Mouse (Mus musculus) ES-E14 (cell line): ENCODE measurements at regions not wholly inside any gene's neighbourhood (a gene's known extent, or its start where the extent isn't known, plus 50 kb on each side); places are given as distances from the start of the nearest gene placed in this dataset.

ENCODE experiments used
- DNase-seq: peaks from one replicate; pipeline ENCODE4 v3.0.0-alpha.2; 2013; ENCODE audit warnings: low read depth, low spot score
- H3K27ac ChIP-seq: 2 replicates; pipeline ENCODE4 v1.5.1; 2012; ENCODE audit warnings: low read depth, mild to moderate bottlenecking, low read length, moderate library complexity, mixed read lengths; ENCODE audit not compliant: poor library complexity, insufficient read depth, severe bottlenecking
- H3K36me3 ChIP-seq: 2 replicates; pipeline ENCODE4 v1.6.1; 2012; ENCODE audit warnings: mild to moderate bottlenecking, low read length, moderate library complexity, mixed read lengths; ENCODE audit not compliant: control insufficient read depth, poor library complexity, insufficient read depth, severe bottlenecking
- H3K4me1 ChIP-seq, 2 experiments: fragments of 150-350 bp in 1 of 2; sonication (generic) in 1 of 2; 2 replicates each; pipeline ENCODE4 v1.6.1; 2012; ENCODE audit warnings: low read length in 2 of 2, mild to moderate bottlenecking in 1 of 2, mixed read lengths in 1 of 2; ENCODE audit not compliant: control insufficient read depth in 2 of 2, insufficient read depth in 2 of 2, poor library complexity in 1 of 2
- H3K4me3 ChIP-seq, 2 experiments: fragments of 150-350 bp in 1 of 2; sonication (generic) in 1 of 2; 2 replicates each; pipeline ENCODE4 v1.5.1; 2012; ENCODE audit warnings: low read length in 2 of 2, low read depth in 1 of 2, mild to moderate bottlenecking in 1 of 2, mixed read lengths in 1 of 2; ENCODE audit not compliant: insufficient read depth in 1 of 2, poor library complexity in 1 of 2, severe bottlenecking in 1 of 2
- H3K9ac ChIP-seq: 2 replicates; pipeline ENCODE4 v1.6.1; 2012; ENCODE audit warnings: low read depth, mild to moderate bottlenecking, low read length, mixed read lengths; ENCODE audit not compliant: poor library complexity, insufficient read depth, severe bottlenecking
- H3K9me3 ChIP-seq: fragments of 150-350 bp; sonication (generic); 2 replicates; pipeline ENCODE4 v1.6.1; 2012; ENCODE audit warnings: low read depth, mild to moderate bottlenecking, low read length; ENCODE audit not compliant: control insufficient read depth, insufficient read depth
- CHD2 ChIP-seq: IDR thresholded peaks from 2 replicates; pipeline ENCODE4 v1.6.1; 2014; ENCODE audit warnings: mild to moderate bottlenecking, low read depth, low read length, inconsistent platforms
- HCFC1 ChIP-seq: IDR thresholded peaks from 2 replicates; pipeline ENCODE4 v1.6.1; 2012; ENCODE audit warnings: low read length, inconsistent platforms, borderline replicate concordance; ENCODE audit not compliant: insufficient read depth
- MAFK ChIP-seq: IDR thresholded peaks from 2 replicates; pipeline ENCODE4 v1.6.1; 2014; ENCODE audit warnings: mild to moderate bottlenecking, low read depth, low read length, inconsistent platforms; ENCODE audit not compliant: insufficient read depth
- ZC3H11A ChIP-seq: IDR thresholded peaks from 2 replicates; pipeline ENCODE4 v1.6.1; 2012; ENCODE audit warnings: low read depth, mild to moderate bottlenecking, inconsistent platforms, low read length, borderline replicate concordance
- ZNF384 ChIP-seq: IDR thresholded peaks from 2 replicates; pipeline ENCODE4 v1.6.1; 2012; ENCODE audit warnings: low read depth, low read length, inconsistent platforms
- in situ Hi-C, 2 experiments: fragments of 600-800 bp; cut with MboI; formaldehyde crosslinking; loops; one replicate each; pipeline ENCODE4 v1.15.1; 2025; ENCODE audit warnings: low sequenced_read_pairs in 2 of 2, inconsistent platforms in 1 of 2; ENCODE audit not compliant: unreplicated experiment in 2 of 2

- no peak for DNase-seq
- H3K4me1 ChIP-seq: no peaks in the 10 kb centered on the region
- no peak overlapping the region for H3K9ac ChIP-seq
- no peaks in the 10 kb centered on the region for H3K36me3 ChIP-seq
- H3K4me3 ChIP-seq: no peak overlapping the region
- TF ChIP-seq CHD2: no peak
- no peak for TF ChIP-seq ZNF384
- TF ChIP-seq MAFK: no peak
- no peak for TF ChIP-seq HCFC1
- TF ChIP-seq ZC3H11A: no peak
- in situ Hi-C loops: no loop called here
- H3K9me3 ChIP-seq: no peaks in the 10 kb centered on the region
- no peak overlapping the region for H3K27ac ChIP-seq
Measured at GRCm38 (mm10) chr9:92771002-92771401, 229.0 kb downstream of the Plod2 start.

DNA sequence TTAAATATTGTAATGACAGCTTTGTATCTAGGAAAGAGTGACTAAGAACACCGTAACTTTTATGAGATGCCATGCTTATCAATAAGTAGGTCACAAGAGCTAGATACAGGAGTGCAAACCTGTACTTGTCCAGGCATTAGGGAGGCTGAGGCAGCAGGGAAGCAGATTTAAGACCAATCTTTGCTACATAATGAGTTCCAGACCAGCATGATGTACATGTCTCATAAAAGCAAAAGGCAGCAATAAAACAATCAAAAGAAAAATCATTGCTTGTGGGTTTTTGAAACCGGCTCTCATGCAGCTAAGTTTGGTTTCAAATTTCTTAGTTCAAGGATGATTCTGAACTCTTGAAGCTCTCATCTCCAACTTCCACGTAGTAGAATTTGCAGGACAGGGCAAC, 229.7 kb downstream of the Plod2 start:
- no peaks in the 10 kb centered on the region for H3K36me3 ChIP-seq
- in situ Hi-C loops: no loop called here
- no peak overlapping the region for H3K9ac ChIP-seq
- no peak for TF ChIP-seq ZC3H11A
- TF ChIP-seq ZNF384: no peak
- TF ChIP-seq CHD2: no peak
- no peak for TF ChIP-seq HCFC1
- TF ChIP-seq MAFK: no peak
- H3K9me3 ChIP-seq: no peaks in the 10 kb centered on the region
- no peak for DNase-seq
- no peaks in the 10 kb centered on the region for H3K4me1 ChIP-seq
- H3K4me3 ChIP-seq: no peak overlapping the region
- H3K27ac ChIP-seq: no peak overlapping the region

- Histone ChIP-seq H3K27ac (no peak overlapping the region), H3K9ac (no peak overlapping the region), H3K4me3 (no peak overlapping the region), H3K9me3 (no peaks in the 10 kb centered on the region), H3K36me3 (no peaks in the 10 kb centered on the region), H3K4me1 (no peaks in the 10 kb centered on the region)
- TF ChIP-seq MAFK (no peak), ZNF384 (no peak), CHD2 (no peak), HCFC1 (no peak), ZC3H11A (no peak)
- in situ Hi-C loops: no loop called here
- no peak for DNase-seq
Measured at GRCm38 (mm10) chr9:92782922-92783454, 241.0 kb downstream of the Plod2 start.

DNA sequence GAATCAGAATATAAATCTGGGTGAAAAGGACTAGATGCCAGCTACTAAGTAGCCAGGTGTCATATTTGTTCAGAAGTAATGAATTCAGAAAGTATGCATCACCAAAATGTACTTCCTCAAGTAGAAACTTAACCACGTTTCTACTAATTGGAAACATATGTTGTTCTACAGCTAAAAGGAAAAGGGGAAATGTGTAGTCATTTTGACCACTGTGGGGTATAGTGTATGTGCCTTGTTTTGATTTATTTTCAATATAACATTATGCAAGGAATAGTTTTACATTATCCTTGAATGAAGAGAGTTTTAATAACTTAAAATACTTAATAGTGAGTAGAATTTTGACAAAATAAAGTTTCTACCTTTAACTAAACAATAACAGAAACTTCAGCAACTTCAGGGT, 257.7 kb downstream of the Plod2 start:
- no peaks in the 10 kb centered on the region for H3K36me3 ChIP-seq
- DNase-seq: no peak
- H3K27ac ChIP-seq: no peak overlapping the region
- no peak overlapping the region for H3K4me3 ChIP-seq
- TF ChIP-seq CHD2 (no peak), ZNF384 (no peak), ZC3H11A (no peak), MAFK (no peak), HCFC1 (no peak)
- in situ Hi-C loops: no loop called here
- H3K4me1 ChIP-seq: no peaks in the 10 kb centered on the region
- H3K9me3 ChIP-seq: no peaks in the 10 kb centered on the region
- H3K9ac ChIP-seq: no peak overlapping the region

GRCm38 (mm10) chr9:92809469-92809868, 267.4 kb downstream of the Plod2 start:
- in situ Hi-C loops: no loop called here
- no peaks in the 10 kb centered on the region for H3K36me3 ChIP-seq
- no peak for DNase-seq
- no peaks in the 10 kb centered on the region for H3K9me3 ChIP-seq
- no peaks in the 10 kb centered on the region for H3K4me1 ChIP-seq
- TF ChIP-seq MAFK (no peak), CHD2 (no peak), HCFC1 (no peak), ZNF384 (no peak), ZC3H11A (no peak)
- no peak overlapping the region for H3K9ac ChIP-seq
- H3K27ac ChIP-seq: no peak overlapping the region
- no peak overlapping the region for H3K4me3 ChIP-seq
